Mouse (Mus musculus): Measurements from ENCODE around the gene Ppp4r4.

- TF ChIP-seq CTCF (IDR thresholded peaks at IDR 0.05; ENCODE audit: borderline replicate concordance, insufficient read depth, low read depth, low read length) (no peak), POLR2A (IDR thresholded peaks at IDR 0.05; ENCODE audit: borderline replicate concordance, insufficient read depth, low read length) (no peak)
Measured at GRCm38 (mm10) chr12:103513039-103513438, 19.0 kb upstream of the Ppp4r4 start.
